Mouse (Mus musculus) E14TG2a.4 (cell line): ENCODE data around the gene Mindy1.

Experiments
- CTCF ChIP-seq: conservative IDR thresholded peaks from 2 replicates; pipeline ENCODE4 v1.5.1; 2014; ENCODE audit warnings: low read length
- NANOG ChIP-seq: IDR thresholded peaks from 2 replicates; pipeline ENCODE4 v1.6.1; 2014; ENCODE audit warnings: borderline replicate concordance, low read length, mixed read lengths
- POU5F1 ChIP-seq: IDR thresholded peaks from 2 replicates; pipeline ENCODE4 v1.6.1; 2014; ENCODE audit warnings: low read length, borderline replicate concordance

- TF ChIP-seq CTCF (no peak), POU5F1 (no peak), NANOG (no peak)
Observed at GRCm38 (mm10) chr3:95292899-95293298, 11.8 kb downstream of the Mindy1 start.
